Mouse (Mus musculus) gastrocnemius, adult 2 months (tissue): ENCODE measurements around the gene Cabcoco1. TPM values are rescaled to one million over a fixed set of nuclear protein-coding genes. Genes with fewer than 3 reads are reported as not detected.

ENCODE experiments used
- DNase-seq: peaks from one replicate; pipeline ENCODE4 v3.0.0; 2022
- H3K27ac ChIP-seq: fragments of 200-600 bp; 2 replicates; pipeline ENCODE4 v1.8.1; 2022; ENCODE audit warnings: mild to moderate bottlenecking
- H3K4me3 ChIP-seq: fragments of 200-600 bp; 2 replicates; pipeline ENCODE4 v1.8.1; 2022; ENCODE audit warnings: mild to moderate bottlenecking, moderate library complexity
- CTCF ChIP-seq: fragments of 200-600 bp; IDR thresholded peaks from 2 replicates; pipeline ENCODE4 v1.8.1; 2022; ENCODE audit warnings: antibody characterized with exemption, mild to moderate bottlenecking, moderate library complexity
- intact Hi-C: fragments of 180-260 bp; cut with DNase I; formaldehyde crosslinking; loops from one replicate; pipeline ENCODE4 v1.15.1; 2025
- total RNA-seq, 2 experiments: library from RNA; stranded (reverse); gene quantifications; 2 replicates each; pipeline ENCODE4 v1.2.3; 2021

Gene Cabcoco1
- total RNA-seq, 2 experiments from 2014 or later: 0.33 to 0.78 TPM

- intact Hi-C loops: no loop called here
- H3K27ac ChIP-seq: no peak overlapping the region
- H3K4me3 ChIP-seq: no peak overlapping the region
- DNase-seq: no peak
- no peak for TF ChIP-seq CTCF
Observed at GRCm38 (mm10) chr10:68543107-68543506, 1.4 kb upstream of the Cabcoco1 start.

GRCm38 (mm10) chr10:68541943-68542420, 286 bp upstream of the Cabcoco1 start:
- H3K4me3 ChIP-seq: peak overlapping the region; percentile 67

GRCm38 (mm10) chr10:68540612-68541011, 1.1 kb downstream of the Cabcoco1 start:
- DNase-seq: no peak
- intact Hi-C loops: no loop called here
- TF ChIP-seq CTCF: no peak
- no peak overlapping the region for H3K4me3 ChIP-seq
- no peak overlapping the region for H3K27ac ChIP-seq

More at GRCm38 (mm10) chr10:68541943-68542420, 286 bp upstream of the Cabcoco1 start:
- no peak for DNase-seq
- TF ChIP-seq CTCF: no peak
- intact Hi-C loops: no loop called here
- peak overlapping the region; percentile 61; the same call in 1 of the 2 replicates for H3K27ac ChIP-seq

- TF ChIP-seq CTCF: no peak
- no peak for DNase-seq
- Histone ChIP-seq H3K4me3 (no peak overlapping the region), H3K27ac (no peak overlapping the region)
- intact Hi-C loops: no loop called here
Observed at GRCm38 (mm10) chr10:68537261-68537950, 4.3 kb downstream of the Cabcoco1 start.

DNA sequence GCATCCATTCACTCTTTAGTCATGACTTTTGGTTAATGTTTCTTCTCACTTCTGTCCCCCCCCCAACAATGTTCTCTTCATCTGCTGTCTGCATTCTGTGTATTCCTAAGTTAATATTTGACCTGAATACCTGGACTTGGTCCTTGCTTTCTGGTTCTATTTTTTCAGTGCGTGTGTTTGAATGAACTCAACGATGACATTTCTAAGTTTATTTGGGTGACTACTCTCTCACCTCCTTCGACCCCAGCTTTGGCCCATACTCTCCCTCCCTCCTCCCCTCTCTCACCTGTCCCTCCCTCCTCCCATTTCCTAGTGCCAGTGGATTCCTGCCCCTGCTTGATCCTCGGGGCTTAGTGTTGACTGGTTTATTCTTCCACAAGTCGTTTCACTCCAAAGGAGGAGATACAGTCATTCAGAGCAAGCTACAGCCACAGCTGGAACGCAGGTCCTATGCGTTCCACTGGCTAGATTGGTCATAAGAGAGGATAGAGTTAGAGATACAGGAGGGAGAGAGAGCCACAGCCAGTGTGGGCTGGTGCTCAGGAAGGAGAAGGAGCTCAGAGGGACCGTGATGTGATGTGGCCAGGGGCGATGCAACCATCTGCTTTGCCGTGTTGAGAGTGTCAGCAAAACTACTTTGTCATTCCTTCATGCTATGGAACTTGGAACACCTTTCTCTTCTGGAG, 12.2 kb downstream of the Cabcoco1 start:
- no peak for TF ChIP-seq CTCF
- intact Hi-C loops: no loop called here
- Histone ChIP-seq H3K27ac (no peak overlapping the region), H3K4me3 (no peak overlapping the region)
- no peak for DNase-seq

DNA sequence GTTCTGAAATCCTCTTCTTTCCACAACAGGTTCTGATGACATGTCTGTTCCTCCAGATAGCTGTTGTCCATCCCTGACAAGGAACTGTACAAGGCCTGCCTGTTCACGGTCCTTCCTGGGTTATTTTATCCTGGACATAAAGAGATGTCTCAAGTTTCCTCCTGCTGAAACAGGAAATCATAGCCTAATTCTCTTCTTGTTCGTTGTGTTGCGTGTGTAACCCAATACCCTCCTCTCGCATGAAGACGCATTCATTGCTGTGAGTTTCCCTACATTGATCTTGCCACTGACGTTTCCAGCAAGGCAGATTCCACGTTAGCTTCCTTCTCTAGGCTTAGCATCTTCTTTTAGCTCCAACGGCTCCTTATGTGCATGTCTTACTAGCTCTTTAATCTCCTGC, 12.7 kb downstream of the Cabcoco1 start:
- no peak for DNase-seq
- Histone ChIP-seq H3K27ac (no peak overlapping the region), H3K4me3 (no peak overlapping the region)
- TF ChIP-seq CTCF: no peak
- intact Hi-C loops: no loop called here

DNA sequence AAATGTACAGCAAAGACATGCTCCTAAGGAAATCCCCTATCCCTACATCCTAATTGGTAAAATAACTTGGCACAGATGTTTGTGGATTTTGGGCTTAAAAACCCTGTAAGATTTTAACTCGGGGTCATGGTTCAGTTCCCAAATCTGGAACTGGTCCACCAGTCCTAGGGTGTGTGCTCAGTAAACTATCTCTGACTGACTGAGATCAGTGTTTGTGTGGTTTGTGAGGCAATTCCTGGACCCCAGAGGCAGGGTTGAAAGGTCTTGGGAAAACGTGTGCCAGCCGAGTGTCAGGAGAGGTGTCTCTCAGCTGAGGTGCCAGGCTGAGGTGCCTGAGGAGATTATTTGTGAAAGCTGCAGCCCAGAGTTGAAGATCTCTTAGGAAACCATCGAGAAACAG, 19.6 kb downstream of the Cabcoco1 start:
- intact Hi-C loops: no loop called here
- no peak overlapping the region for H3K4me3 ChIP-seq
- H3K27ac ChIP-seq: no peak overlapping the region
- no peak for TF ChIP-seq CTCF
- DNase-seq: no peak

- TF ChIP-seq CTCF: no peak
- H3K27ac ChIP-seq: no peak overlapping the region
- DNase-seq: no peak
Observed at GRCm38 (mm10) chr10:68512433-68513019, 29.2 kb downstream of the Cabcoco1 start.

GRCm38 (mm10) chr10:68507741-68508140, 34.0 kb downstream of the Cabcoco1 start:
- H3K4me3 ChIP-seq: no peak overlapping the region
- no peak overlapping the region for H3K27ac ChIP-seq
- intact Hi-C loops: no loop called here
- no peak for TF ChIP-seq CTCF
- DNase-seq: no peak

More at GRCm38 (mm10) chr10:68512433-68513019, 29.2 kb downstream of the Cabcoco1 start:
- H3K4me3 ChIP-seq: no peak overlapping the region
- intact Hi-C loops: no loop called here

DNA sequence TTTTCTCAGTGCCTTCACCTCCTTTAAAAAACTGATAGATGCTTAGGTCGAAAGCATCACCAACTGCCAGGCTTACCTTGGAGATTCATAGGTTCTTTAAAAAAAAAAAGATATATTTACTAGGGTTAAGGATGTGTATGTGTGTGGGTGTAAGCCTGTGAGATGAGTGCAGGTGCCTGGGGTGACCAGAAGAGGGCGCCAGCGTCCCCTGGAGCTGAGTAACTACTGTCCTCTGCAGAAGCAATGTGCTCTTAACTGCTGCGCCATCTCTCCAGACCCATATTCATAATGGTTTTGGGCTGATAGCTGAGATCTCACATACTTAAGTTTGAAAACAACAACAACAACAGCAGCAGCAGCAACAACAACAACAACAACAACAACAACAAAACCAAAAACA, 35.5 kb downstream of the Cabcoco1 start:
- peak; percentile 10 for TF ChIP-seq CTCF
- no peak overlapping the region for H3K27ac ChIP-seq
- H3K4me3 ChIP-seq: no peak overlapping the region
- DNase-seq: no peak
- intact Hi-C loops: no loop called here

DNA sequence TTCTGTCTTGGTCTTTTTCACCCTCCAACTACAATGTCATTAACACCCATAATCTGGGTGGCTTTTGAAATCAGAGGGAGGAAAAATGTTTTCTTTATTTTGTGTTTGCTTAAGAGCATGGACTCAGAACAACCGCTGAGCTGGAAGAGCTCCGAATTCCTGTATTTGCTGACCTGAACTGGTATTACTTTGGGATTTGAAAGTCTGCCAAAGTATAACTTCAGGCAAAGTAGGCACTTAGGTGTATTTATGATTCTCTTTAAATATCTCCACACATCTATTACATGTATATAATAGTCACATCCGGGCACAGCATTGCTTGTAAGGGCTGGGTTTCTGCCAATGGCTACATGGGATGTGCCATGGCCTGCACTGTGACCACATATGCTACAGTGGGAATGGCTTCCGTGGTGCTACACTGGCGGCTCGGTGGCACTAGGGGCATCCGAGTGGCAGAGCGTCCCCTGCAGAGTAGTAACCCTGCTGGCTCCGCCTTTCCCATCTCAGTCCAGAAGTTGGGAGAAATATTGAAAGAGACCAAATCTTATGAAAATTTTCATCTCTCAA, 37.0 kb downstream of the Cabcoco1 start:
- Histone ChIP-seq H3K4me3 (no peak overlapping the region), H3K27ac (no peak overlapping the region)
- no peak for DNase-seq
- no peak for TF ChIP-seq CTCF
- intact Hi-C loops: no loop called here

- no peak for TF ChIP-seq CTCF
- no peak for DNase-seq
- intact Hi-C loops: no loop called here
- Histone ChIP-seq H3K4me3 (no peak overlapping the region), H3K27ac (no peak overlapping the region)
Observed at GRCm38 (mm10) chr10:68501067-68501466, 40.6 kb downstream of the Cabcoco1 start.

DNA sequence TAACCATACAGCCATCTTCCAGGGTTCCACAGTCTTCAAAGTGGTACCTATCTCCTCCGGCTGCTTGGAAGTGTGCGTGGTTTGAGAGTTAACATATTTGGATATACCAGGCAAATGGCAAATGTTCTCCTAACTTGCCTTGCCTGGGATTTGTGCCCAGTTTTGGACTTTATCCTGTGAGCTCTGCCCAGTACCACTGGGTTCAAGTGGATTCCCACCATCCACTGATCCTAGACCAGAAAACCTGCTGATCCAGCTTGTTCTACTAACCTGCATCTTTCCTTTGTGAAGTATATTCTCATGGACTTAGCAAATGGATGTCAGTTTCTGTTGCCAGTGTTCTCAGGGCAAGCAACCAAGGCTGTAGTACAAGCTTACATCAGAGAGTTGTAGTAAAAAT, 46.5 kb downstream of the Cabcoco1 start:
- no peak overlapping the region for H3K4me3 ChIP-seq
- DNase-seq: no peak
- intact Hi-C loops: no loop called here
- no peak overlapping the region for H3K27ac ChIP-seq
- no peak for TF ChIP-seq CTCF
